Mouse (Mus musculus) v-Abl transformed pro-B cells (cell line): ENCODE measurements at regions not wholly inside any gene's neighbourhood (a gene's known extent, or its start where the extent isn't known, plus 50 kb on each side); places are given as distances from the start of the nearest gene placed in this dataset.

Source experiments
- in situ Hi-C, 2 experiments: fragments of 400-800 bp; cut with MboI; formaldehyde crosslinking; loops; one replicate each; pipeline ENCODE4 v1.15.1; 2025; ENCODE audit not compliant: unreplicated experiment in 2 of 2

DNA sequence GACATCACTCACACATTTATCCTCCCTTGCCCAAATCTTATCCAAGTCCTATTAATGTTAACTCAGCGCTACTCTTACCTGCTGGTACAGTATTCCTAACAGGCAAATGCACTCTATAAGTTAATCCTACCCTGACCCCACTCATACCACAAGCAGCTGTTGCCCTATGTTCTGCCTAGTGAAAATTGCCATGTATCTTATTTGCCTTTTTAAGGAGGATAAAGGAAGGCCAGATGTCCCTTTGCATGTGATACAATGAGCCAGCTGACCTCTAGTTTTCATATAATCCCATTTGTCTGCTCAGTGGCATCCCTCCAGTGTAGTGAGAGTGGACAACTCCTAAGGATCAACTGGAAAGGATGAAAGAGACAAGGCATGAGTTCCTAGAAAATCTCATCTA is 67.9 kb upstream of the Ctso start:
- in situ Hi-C loops: no loop called here
